Mouse (Mus musculus) testis, postnatal 10 days (tissue): ENCODE measurements at regions not wholly inside any gene's neighbourhood (a gene's known extent, or its start where the extent isn't known, plus 50 kb on each side); places are given as distances from the start of the nearest gene placed in this dataset.
A peak's percentile ranks its signal among the peaks of the same experiment; 100 is the strongest.

ENCODE experiments used
- DNase-seq: peaks from one replicate; pipeline ENCODE4 v3.0.0; 2021; ENCODE audit warnings: low spot score

DNA sequence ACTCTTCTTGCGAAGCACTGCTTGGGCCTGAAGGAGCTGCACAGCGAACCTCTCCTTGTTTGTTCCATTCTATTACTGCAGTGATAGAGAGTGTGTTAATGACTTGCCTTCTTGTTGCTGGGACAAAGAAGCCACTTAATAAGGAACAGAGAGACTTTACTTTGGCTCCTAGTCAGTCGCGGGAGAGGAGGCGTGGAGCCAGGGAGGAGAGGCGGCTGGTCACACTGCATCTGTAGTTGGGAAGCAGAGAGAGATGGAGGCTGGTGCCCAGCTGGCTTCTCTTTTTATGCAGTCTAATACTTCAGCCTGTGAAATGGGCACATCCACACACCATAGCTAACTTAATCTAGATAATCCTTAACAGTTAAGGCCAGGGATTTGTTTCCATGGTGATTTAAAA, 159.4 kb upstream of the Kcnab2 start:
- no peak for DNase-seq

- no peak for DNase-seq
These were observed 156.2 kb upstream of the Kcnab2 start for GRCm38 (mm10) chr4:152633896-152634295.

GRCm38 (mm10) chr4:152628111-152628510, 150.4 kb upstream of the Kcnab2 start:
- DNase-seq: no peak

GRCm38 (mm10) chr4:152625032-152626003, 147.6 kb upstream of the Kcnab2 start:
- DNase-seq: peak; percentile 80

DNA sequence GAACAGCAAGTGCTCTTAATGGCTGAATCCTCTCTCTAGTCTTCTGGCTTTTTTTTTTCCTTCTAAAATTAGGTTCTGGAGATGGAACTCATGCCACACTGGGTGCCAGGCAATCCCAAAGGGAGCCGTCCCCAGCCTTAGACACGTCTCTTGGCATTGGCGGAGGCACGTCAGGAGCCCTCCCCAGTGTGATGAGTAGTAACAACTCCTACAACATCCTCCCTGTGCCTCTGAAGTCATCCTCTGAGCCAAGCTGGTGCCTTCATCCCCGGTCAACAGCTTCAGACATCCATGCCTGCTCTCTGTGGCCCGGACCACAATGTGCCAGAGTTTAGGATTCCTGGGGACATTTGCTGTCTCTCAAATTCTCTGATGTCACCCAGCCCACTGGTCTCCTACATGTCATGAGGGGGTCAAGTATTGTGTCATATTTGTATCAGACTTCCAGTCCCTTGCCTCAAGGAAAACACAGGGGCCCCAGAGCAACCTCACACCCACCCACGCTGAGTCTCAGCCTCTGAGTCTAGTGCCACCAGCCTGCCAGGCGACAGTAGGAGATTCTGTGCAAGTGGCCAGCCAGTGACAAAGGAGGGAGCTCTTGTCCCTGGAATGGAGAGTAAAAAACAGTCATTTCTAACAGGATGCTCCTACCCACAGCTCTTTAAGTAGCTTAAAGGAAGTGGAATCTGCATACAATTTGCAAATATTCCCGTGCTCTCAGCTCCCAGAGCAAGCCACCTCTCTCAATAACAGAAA, 144.5 kb upstream of the Kcnab2 start:
- no peak for DNase-seq

DNA sequence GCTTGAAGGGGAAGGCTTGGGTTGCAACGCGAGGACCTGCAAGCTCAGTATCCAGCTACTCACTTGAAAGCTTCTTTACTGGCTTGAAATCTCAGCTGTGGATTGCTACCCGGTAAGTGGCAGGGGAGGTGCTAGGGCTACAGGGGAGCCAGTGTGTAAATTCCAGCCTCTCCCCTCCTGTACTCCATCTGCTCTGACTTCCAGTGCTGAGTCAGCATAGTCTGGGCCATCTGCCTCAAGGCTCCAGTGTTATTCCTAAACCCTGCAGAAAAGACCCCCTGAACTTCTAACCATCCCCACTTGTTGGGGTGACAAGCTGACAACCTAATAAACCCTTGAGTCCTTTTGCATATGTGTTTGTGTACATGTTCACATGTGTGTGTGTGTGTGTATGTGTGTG, 140.0 kb upstream of the Kcnab2 start:
- no peak for DNase-seq

- DNase-seq: no peak
These were observed 137.5 kb upstream of the Kcnab2 start for GRCm38 (mm10) chr4:152615155-152615554.

DNA sequence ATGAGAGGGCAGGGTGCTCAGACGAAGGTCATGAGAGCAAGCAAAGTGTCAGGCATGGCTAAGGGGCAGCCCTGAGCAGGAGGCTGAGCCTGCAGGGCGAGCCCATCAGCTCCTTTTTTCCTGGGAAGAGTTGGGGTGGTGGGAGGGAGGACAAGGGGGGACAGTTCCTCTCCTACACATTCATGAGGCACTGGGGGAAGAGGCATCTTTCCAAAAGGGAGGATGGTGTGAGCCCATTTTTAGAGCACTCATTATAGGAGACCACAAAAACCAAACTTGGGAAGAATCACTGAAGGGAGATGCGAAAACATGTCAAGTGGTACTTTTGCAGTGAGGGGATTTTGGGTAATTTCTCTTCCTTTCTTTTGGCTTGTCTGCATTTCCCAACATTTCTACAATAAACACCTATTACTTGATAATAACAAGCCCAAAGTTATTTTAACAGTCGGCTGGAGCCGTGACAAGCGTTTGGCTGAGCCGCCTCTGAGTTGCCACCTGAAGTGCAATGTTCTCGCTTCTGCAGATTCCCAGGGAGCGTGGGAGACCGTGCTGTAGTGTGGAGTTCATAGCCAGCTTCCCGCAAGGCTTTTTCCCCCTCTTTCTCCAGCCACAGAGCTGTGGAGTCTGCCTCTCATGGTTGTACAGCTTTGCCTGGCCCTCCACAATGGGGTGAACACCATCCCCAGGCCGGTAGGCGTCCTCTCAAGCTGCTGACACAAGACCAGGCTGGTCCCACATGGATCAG, 136.9 kb upstream of the Kcnab2 start:
- no peak for DNase-seq
